Mouse (Mus musculus) erythroblast, embryonic 14.5 days (primary cell): ENCODE results near the gene Mrpl20.

Experiments used
- GATA1 ChIP-seq: IDR thresholded peaks from 2 replicates; pipeline ENCODE4 v1.6.1; 2012; ENCODE audit warnings: low read length, inconsistent platforms, mixed read lengths
- TAL1 ChIP-seq: IDR thresholded peaks from 3 replicates; pipeline ENCODE4 v1.6.1; 2012; ENCODE audit warnings: low read length, inconsistent platforms, mixed read lengths

- TF ChIP-seq GATA1, result no peak
- no peak for TF ChIP-seq TAL1
Measured at GRCm38 (mm10) chr4:155831831-155832230, 29.2 kb downstream of the Mrpl20 start.
